Mouse (Mus musculus) cerebellum, adult 2 months (tissue): ENCODE measurements at regions not wholly inside any gene's neighbourhood (a gene's known extent, or its start where the extent isn't known, plus 50 kb on each side); places are given as distances from the start of the nearest gene placed in this dataset.

ENCODE experiments used
- CTCF ChIP-seq: fragments of 200-500 bp; IDR thresholded peaks from 2 replicates; pipeline ENCODE4 v1.5.1; 2011; ENCODE audit warnings: low read depth, mild to moderate bottlenecking, control low read depth, low read length, moderate library complexity, borderline replicate concordance; ENCODE audit not compliant: insufficient read depth
- POLR2A ChIP-seq: fragments of 200-500 bp; IDR thresholded peaks from 2 replicates; pipeline ENCODE4 v1.6.1; 2011; ENCODE audit warnings: low read length, control low read depth, borderline replicate concordance; ENCODE audit not compliant: insufficient read depth

DNA sequence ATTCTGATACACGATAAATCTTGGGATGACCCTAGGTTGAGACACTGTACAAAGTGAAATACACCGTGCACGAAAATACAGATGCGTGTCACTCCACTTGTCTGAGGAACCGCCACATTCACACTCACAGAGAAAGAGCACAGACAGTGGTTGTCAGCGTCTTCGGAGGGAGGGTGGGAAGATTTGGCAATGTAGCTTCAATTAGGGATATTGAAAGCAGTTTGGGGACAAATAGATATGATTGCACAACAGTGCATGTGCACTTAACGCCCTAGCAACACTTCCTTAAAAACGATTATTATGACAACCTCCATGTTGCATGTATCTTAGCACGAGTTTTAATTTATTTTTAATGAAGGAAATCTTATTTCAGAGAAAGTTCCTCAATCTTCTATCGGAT lies 51.8 kb upstream of the Ofcc1 start:
- no peak for TF ChIP-seq POLR2A
- TF ChIP-seq CTCF: no peak
